Mouse (Mus musculus) Patski (cell line): ENCODE measurements around the gene Jade1. TPM values are rescaled to one million over a fixed set of nuclear protein-coding genes. Genes with fewer than 3 reads are reported as not detected.

Experiments used
- ATAC-seq: fragments of 100-300 bp; one replicate; pipeline ENCODE4 v1.8.0; 2021
- CTCF ChIA-PET: fragments of 350-600 bp; sonication (Branson Sonifier 250); formaldehyde crosslinking; loops from one replicate; lab custom pipeline; 2022; ENCODE audit warnings: inconsistent platforms; lab: Charles Lee
- POLR2A ChIA-PET: fragments of 350-600 bp; sonication (Branson Sonifier 250); formaldehyde crosslinking; loops from one replicate; lab custom pipeline; 2022; ENCODE audit warnings: antibody characterized with exemption, inconsistent platforms; lab: Charles Lee
- DNase-seq: peaks from one replicate; pipeline ENCODE4 v3.0.0-alpha.2; 2011; ENCODE audit warnings: low read depth, low spot score
- H3K27me3 ChIP-seq: fragments of 371-371 bp; one replicate; pipeline ENCODE4 v1.5.1; 2021
- CTCF ChIP-seq: fragments of 100-300 bp; IDR thresholded peaks from one replicate; pipeline ENCODE4 v1.5.1; 2021
- in situ Hi-C: fragments of 300-500 bp; cut with MboI; formaldehyde crosslinking; loops from 3 replicates; pipeline ENCODE4 v1.11.1; 2018; ENCODE audit warnings: low pct_unique_long_range_greater_than_20kb, mixed read lengths
- polyA plus RNA-seq: library from polyadenylated mRNA; unstranded; gene quantifications from one replicate; pipeline ENCODE4 v1.2.3, GENCODE M21; 2021

The Jade1 gene
- polyA plus RNA-seq, 1 experiment from 2014 or later, result 48.1 TPM

DNA sequence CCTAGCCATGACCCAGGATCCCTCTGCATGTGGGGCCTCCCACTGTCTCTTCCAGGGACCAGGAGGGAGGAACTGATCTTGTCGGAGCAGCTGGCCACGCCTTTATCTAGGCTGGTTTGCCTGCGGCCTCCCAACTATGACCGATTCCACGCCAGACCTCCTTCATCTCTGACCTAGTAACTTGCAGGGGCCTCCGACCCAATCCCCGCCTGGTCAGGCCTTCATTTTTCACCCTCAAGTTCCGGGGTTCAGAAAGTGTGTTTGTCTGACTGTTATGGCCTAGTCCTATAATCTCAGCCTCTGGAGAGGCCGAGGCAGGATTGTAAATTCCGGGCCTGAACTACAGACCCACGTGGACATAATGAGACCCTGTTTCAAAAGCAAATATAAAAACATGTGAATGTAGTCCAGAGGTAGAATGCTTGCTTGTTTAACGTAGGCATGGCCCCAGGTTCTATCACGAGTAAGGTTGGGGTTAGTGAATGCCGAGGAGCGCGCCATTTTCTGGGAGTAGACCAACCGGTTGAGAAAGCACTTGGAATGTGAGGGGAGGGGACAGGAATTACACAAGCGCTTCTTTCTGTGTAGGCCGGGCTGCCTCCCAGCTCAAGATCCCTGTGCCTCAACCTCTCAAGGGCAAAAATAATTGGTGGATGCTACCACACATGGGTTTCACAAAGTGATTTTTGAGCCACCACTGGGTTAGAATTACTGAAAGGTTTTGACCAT is 1.9 kb downstream of the Jade1 start:
- CTCF ChIA-PET, result interaction anchor here (1.3 kb wide), 1 partner anchor 182 kb away, joined by 3 read pairs; no protein-coding TSS in a partner anchor
- in situ Hi-C loops, result no loop called here
- ATAC-seq, result no peak

GRCm38 (mm10) chr3:41560489-41560888 is 5.0 kb downstream of the Jade1 start:
- POLR2A ChIA-PET, result no interaction called here
- in situ Hi-C loops, result loop anchor here (5.0 kb wide), 2 partner anchors 93 to 183 kb away; no protein-coding TSS in a partner anchor
- no peak for TF ChIP-seq CTCF
- DNase-seq (no peak), ATAC-seq (no peak)
- no peaks in the 10 kb centered on the region for H3K27me3 ChIP-seq
- CTCF ChIA-PET, result no interaction called here

More for the DNA sequence above, 1.9 kb downstream of the Jade1 start:
- POLR2A ChIA-PET, result no interaction called here
- no peak for TF ChIP-seq CTCF
- H3K27me3 ChIP-seq, result no peaks in the 10 kb centered on the region
- DNase-seq, result no peak

DNA sequence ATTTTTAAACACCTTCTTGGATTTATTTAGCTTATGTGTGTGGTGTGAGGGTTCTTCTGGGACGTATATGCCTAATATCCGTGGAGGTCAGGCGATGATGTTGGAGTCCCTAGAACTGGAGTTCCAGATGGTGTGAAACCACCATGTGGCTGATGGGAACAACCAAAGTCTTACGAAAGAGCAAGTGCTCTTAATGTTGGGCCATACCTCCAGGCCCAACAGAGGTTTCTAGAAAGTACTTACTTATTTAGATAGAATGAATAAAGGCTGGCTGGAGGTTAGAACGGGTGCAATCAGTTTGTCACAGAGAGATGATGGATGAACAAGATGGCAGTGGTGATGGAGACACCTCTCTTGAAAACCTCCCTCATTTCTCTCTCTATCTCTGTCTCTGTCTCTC is 6.3 kb downstream of the Jade1 start:
- no peaks in the 10 kb centered on the region for H3K27me3 ChIP-seq
- in situ Hi-C loops, result loop anchor here (5.0 kb wide), 2 partner anchors 94 to 184 kb away; no protein-coding TSS in a partner anchor
- CTCF ChIA-PET, result interaction anchor here (0.7 kb wide), 1 partner anchor 15 kb away, joined by 4 read pairs; no protein-coding TSS in a partner anchor

DNA sequence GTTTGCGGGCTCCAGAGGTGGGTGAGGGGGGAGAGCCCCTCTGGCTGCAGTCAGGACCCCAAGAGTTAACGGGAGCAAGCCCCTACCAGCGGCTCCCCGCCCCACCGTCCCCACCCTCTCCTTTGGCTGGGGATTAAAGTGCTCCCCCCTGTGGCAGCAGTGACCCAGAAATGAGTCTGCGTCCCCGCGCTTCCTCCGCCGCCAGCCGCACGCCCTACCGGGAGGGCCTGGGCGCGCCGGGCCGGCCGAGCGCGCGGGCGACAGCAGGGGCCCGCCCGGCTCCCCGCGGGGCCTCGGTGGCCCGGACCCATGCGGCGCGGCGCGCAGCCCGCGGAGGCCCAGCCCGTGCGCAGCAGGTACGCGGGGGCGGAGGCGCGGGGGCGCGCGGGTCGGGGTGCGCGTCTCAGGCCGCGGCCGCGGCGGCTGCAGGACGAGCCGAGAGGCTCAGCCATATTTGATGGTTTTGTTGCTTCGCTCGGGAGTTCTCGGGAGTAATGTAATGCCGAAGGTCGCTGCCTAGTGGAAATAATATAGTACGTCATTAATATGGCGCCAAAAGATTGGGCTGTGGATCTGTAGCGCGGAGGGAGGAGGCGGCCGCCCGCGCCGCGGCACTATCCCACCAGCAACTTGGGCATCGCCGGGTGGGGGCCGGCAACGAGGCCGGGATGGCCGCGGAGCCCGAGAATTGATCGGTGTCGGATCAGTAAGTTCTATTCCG is 7.8 kb downstream of the Jade1 start:
- POLR2A ChIA-PET, result interaction anchor here (0.8 to 1.4 kb wide), 3 partner anchors 42 to 393 kb away, joined by 3 to 5 read pairs (median 3); no protein-coding TSS in a partner anchor
- ATAC-seq (peak; percentile 28), DNase-seq (peak; percentile 56)
- no peak for TF ChIP-seq CTCF
- no peaks in the 10 kb centered on the region for H3K27me3 ChIP-seq
- CTCF ChIA-PET, result interaction anchor here (0.6 to 1.0 kb wide), 5 partner anchors 179 to 381 kb away, joined by 3 to 4 read pairs (median 3); no protein-coding TSS in a partner anchor
- in situ Hi-C loops, result loop anchor here (5.0 kb wide), 2 partner anchors 96 to 186 kb away; no protein-coding TSS in a partner anchor

More for the DNA sequence above, 6.3 kb downstream of the Jade1 start:
- TF ChIP-seq CTCF, result no peak
- ATAC-seq (no peak), DNase-seq (no peak)
- POLR2A ChIA-PET, result no interaction called here

DNA sequence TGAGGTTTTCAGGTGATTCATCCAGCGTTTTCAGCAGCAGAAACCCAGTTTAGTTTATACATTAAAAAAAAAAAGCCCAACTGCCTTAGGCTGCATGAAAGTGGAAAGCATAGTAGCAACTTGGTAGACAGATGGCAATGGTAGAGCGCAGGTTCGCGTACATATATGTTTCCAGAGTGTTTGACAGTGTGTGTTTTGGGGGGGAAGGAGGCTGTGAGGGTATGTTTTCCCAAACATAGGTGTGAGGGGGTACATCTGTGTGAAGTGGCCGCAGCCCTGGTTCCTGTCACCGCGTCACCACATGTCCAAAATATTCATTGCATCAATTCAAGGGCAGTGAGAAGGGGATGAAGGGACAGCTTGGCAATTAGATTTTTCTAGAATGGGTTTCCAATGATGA is 8.5 kb downstream of the Jade1 start:
- in situ Hi-C loops, result loop anchor here (5.0 kb wide), 2 partner anchors 97 to 187 kb away; no protein-coding TSS in a partner anchor
- POLR2A ChIA-PET, result interaction anchor here (0.8 to 1.4 kb wide), 3 partner anchors 43 to 393 kb away, joined by 3 to 5 read pairs (median 3); no protein-coding TSS in a partner anchor
- H3K27me3 ChIP-seq, result no peaks in the 10 kb centered on the region
- ATAC-seq (no peak), DNase-seq (no peak)
- no peak for TF ChIP-seq CTCF
- CTCF ChIA-PET, result interaction anchor here (0.6 to 1.0 kb wide), 4 partner anchors 180 to 381 kb away, joined by 3 to 4 read pairs (median 3); no protein-coding TSS in a partner anchor

DNA sequence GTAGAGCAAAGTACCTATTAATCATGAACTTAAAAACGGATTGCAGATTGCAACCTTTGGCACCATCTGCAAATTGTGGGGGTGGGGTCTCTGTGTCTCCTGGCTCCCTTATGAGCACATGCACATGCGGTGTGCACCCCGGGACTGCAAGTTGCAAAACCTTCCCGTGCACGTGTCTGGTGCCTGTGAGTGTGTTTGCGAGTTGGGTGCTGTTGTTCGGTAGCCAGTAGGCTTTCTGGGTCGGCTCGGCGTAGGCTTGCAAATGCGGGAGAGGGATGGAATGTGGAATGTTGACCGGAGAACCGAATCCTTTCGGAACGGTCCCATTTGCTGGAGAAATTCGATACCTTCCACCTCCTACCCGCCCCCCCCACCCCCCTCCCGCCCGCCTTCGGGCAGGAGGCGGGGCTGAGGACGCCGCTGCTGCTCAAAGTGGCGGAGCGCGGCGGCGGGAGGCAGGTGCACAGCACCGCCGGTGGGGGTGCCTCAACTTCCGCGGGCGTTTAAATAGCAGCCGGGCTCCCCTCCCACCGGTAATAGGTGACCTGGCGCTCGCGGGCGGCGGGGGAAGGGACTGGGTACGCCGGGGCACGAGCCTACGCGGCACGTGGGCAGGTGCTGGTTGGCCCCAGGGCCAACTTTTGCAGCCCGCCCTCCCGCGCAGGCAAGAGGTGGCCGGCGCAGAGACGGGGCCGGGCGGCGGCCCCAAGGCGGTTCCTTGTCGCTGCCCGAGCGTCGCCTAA is 9.1 kb downstream of the Jade1 start:
- POLR2A ChIA-PET, result interaction anchor here (1.1 to 1.7 kb wide), 4 partner anchors 187 to 394 kb away, joined by 3 to 7 read pairs (median 6); no protein-coding TSS in a partner anchor
- TF ChIP-seq CTCF, result no peak
- CTCF ChIA-PET, result interaction anchor here (1.0 kb wide), 2 partner anchors 197 to 382 kb away, joined by 3 read pairs; no protein-coding TSS in a partner anchor
- DNase-seq (peak; percentile 73), ATAC-seq (peak; percentile 63)
- in situ Hi-C loops, result loop anchor here (5.0 kb wide), 2 partner anchors 97 to 187 kb away; no protein-coding TSS in a partner anchor
- no peaks in the 10 kb centered on the region for H3K27me3 ChIP-seq

GRCm38 (mm10) chr3:41565410-41565823 is 9.9 kb downstream of the Jade1 start:
- ATAC-seq, result peak; percentile 63
- no peak for TF ChIP-seq CTCF
- ChIA-PET POLR2A (interaction anchor here (0.7 to 1.7 kb wide), 9 partner anchors 38 to 382 kb away, joined by 3 to 7 read pairs (median 4); no protein-coding TSS in a partner anchor), CTCF (interaction anchor here (1.3 to 1.7 kb wide), 4 partner anchors 9 to 383 kb away, joined by 3 to 8 read pairs (median 4); no protein-coding TSS in a partner anchor)
- in situ Hi-C loops, result no loop called here
- no peaks in the 10 kb centered on the region for H3K27me3 ChIP-seq
- DNase-seq, result no peak

GRCm38 (mm10) chr3:41565955-41566354 is 10.4 kb downstream of the Jade1 start:
- no peak for TF ChIP-seq CTCF
- DNase-seq (no peak), ATAC-seq (peak; percentile 32)
- CTCF ChIA-PET, result interaction anchor here (0.6 to 1.7 kb wide), 15 partner anchors 9 to 383 kb away, joined by 3 to 8 read pairs (median 3); no protein-coding TSS in a partner anchor
- no peaks in the 10 kb centered on the region for H3K27me3 ChIP-seq
- POLR2A ChIA-PET, result interaction anchor here (0.6 to 1.7 kb wide), 14 partner anchors 14 to 383 kb away, joined by 3 to 7 read pairs (median 4); no protein-coding TSS in a partner anchor
- in situ Hi-C loops, result no loop called here

DNA sequence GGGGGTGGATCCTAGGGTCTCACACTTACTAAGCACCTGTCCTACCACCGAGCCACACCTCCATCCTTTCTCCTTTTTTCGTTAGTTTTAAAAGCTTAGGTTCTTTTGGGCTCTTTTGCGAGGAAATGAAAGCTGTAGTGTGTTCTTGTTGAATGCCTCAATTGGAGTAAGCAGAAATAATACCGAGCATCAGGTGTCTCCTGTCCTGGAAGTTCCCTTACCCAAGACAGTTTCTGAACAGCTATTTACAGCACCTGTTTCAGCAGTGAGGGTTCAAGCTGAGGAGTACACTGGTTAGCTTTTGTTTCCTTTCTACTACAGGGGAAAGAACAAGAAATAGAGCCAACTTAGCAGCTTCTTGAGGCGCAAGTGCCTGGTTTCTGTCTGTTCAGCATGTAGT is 14.4 kb downstream of the Jade1 start:
- TF ChIP-seq CTCF, result no peak
- POLR2A ChIA-PET, result interaction anchor here (1.2 kb wide), 2 partner anchors 10 to 12 kb away, joined by 3 read pairs; no protein-coding TSS in a partner anchor
- ATAC-seq (no peak), DNase-seq (no peak)
- CTCF ChIA-PET, result interaction anchor here (1.4 kb wide), 1 partner anchor 166 kb away, joined by 3 read pairs; no protein-coding TSS in a partner anchor
- no peaks in the 10 kb centered on the region for H3K27me3 ChIP-seq
- in situ Hi-C loops, result no loop called here
